Mouse (Mus musculus) CH12.LX (cell line): ENCODE data around the gene Dnah5. TPM values are rescaled to one million over a fixed set of nuclear protein-coding genes. Genes with fewer than 3 reads are reported as not detected.

ENCODE experiments used
- DNase-seq: peaks from one replicate; pipeline ENCODE4 v3.0.0-alpha.2; 2013; ENCODE audit errors: extremely low read depth
- H3K27ac ChIP-seq: 2 replicates; pipeline ENCODE4 v1.5.1; 2012; ENCODE audit warnings: low read depth, mild to moderate bottlenecking, control low read depth, moderate library complexity; ENCODE audit not compliant: insufficient read depth
- H3K27me3 ChIP-seq: replicated peaks from 2 replicates; pipeline ENCODE3; 2012; ENCODE audit warnings: inconsistent platforms
- H3K36me3 ChIP-seq, 2 experiments: replicated peaks in 1 of 2; 2 replicates each; pipeline versions ENCODE3 to v1.6.1; 2012; ENCODE audit warnings: inconsistent platforms in 1 of 2, low read length in 1 of 2, mild to moderate bottlenecking in 1 of 2, mixed read lengths in 1 of 2, moderate library complexity in 1 of 2; ENCODE audit not compliant: control insufficient read depth in 1 of 2, insufficient read depth in 1 of 2
- H3K4me1 ChIP-seq, 2 experiments: 2 replicates each; pipeline ENCODE4 v1.6.1; 2012; ENCODE audit warnings: inconsistent platforms in 1 of 2, moderate library complexity in 1 of 2; ENCODE audit not compliant: insufficient read depth in 2 of 2, control insufficient read depth in 1 of 2
- H3K4me2 ChIP-seq: 2 replicates; pipeline ENCODE4 v1.6.1; 2012; ENCODE audit warnings: low read depth, mild to moderate bottlenecking, control low read depth; ENCODE audit not compliant: poor library complexity, insufficient read depth, severe bottlenecking
- H3K4me3 ChIP-seq, 3 experiments: fragments of 150-350 bp in 1 of 3; sonication (generic) in 1 of 3; replicated peaks in 1 of 3; 2 replicates each; pipeline versions ENCODE3 to v1.5.1; 2011 to 2012; ENCODE audit warnings: low read depth in 2 of 3, low read length in 2 of 3, mild to moderate bottlenecking in 2 of 3, moderate library complexity in 2 of 3, control low read depth in 1 of 3, improper control_type of control experiment in 1 of 3, inconsistent platforms in 1 of 3, mixed read lengths in 1 of 3; ENCODE audit not compliant: poor library complexity in 1 of 3
- H3K79me2 ChIP-seq: replicated peaks from 2 replicates; pipeline ENCODE4 v1.6.1; 2012; ENCODE audit warnings: mild to moderate bottlenecking, moderate library complexity; ENCODE audit not compliant: control insufficient read depth, poor library complexity, insufficient read depth, severe bottlenecking; ENCODE audit errors: extremely low read depth
- H3K9ac ChIP-seq: 2 replicates; pipeline ENCODE4 v1.6.1; 2012; ENCODE audit warnings: low read depth, mild to moderate bottlenecking, control low read depth, moderate library complexity; ENCODE audit not compliant: insufficient read depth
- H3K9me3 ChIP-seq: replicated peaks from 2 replicates; pipeline ENCODE3; 2012; ENCODE audit warnings: low read length, inconsistent platforms, mixed read lengths
- CHD2 ChIP-seq: IDR thresholded peaks from 2 replicates; pipeline ENCODE4 v1.6.1; 2011; ENCODE audit warnings: low read length, improper control_type of control experiment
- EP300 ChIP-seq: IDR thresholded peaks from 2 replicates; pipeline ENCODE4 v1.6.1; 2011; ENCODE audit warnings: low read length, improper control_type of control experiment
- ETS1 ChIP-seq: conservative IDR thresholded peaks from 2 replicates; pipeline ENCODE4 v1.6.1; 2012; ENCODE audit warnings: low read depth, mild to moderate bottlenecking, inconsistent platforms, low read length, improper control_type of control experiment, moderate library complexity
- HCFC1 ChIP-seq: IDR thresholded peaks from 2 replicates; pipeline ENCODE4 v1.6.1; 2012; ENCODE audit warnings: low read depth, mild to moderate bottlenecking, inconsistent platforms, low read length, improper control_type of control experiment
- IRF4 ChIP-seq: IDR thresholded peaks from 2 replicates; pipeline ENCODE4 v1.6.1; 2014; ENCODE audit warnings: low read depth, mild to moderate bottlenecking, inconsistent platforms, low read length, improper control_type of control experiment
- KAT2A ChIP-seq: IDR thresholded peaks from 2 replicates; pipeline ENCODE4 v1.6.1; 2012; ENCODE audit warnings: low read length, improper control_type of control experiment, inconsistent platforms; ENCODE audit not compliant: insufficient replicate concordance
- MAFK ChIP-seq: IDR thresholded peaks from 2 replicates; pipeline ENCODE4 v1.6.1; 2011; ENCODE audit warnings: low read length, improper control_type of control experiment; ENCODE audit not compliant: insufficient replicate concordance
- MAX ChIP-seq: IDR thresholded peaks from 2 replicates; pipeline ENCODE4 v1.6.1; 2011; ENCODE audit warnings: low read length, improper control_type of control experiment
- MAZ ChIP-seq: IDR thresholded peaks from 2 replicates; pipeline ENCODE4 v1.6.1; 2012; ENCODE audit warnings: low read depth, mild to moderate bottlenecking, inconsistent platforms, low read length, improper control_type of control experiment, moderate library complexity
- MEF2A ChIP-seq: IDR thresholded peaks from 2 replicates; pipeline ENCODE4 v1.6.1; 2014; ENCODE audit warnings: low read depth, mild to moderate bottlenecking, inconsistent platforms, low read length, improper control_type of control experiment, borderline replicate concordance
- MXI1 ChIP-seq: IDR thresholded peaks from 2 replicates; pipeline ENCODE4 v1.6.1; 2011; ENCODE audit warnings: mild to moderate bottlenecking, low read depth, low read length, improper control_type of control experiment
- PAX5 ChIP-seq: IDR thresholded peaks from 2 replicates; pipeline ENCODE4 v1.6.1; 2012; ENCODE audit warnings: low read length, inconsistent platforms, mixed read lengths
- POLR2A ChIP-seq: IDR thresholded peaks from 2 replicates; pipeline ENCODE4 v1.6.1; 2011; ENCODE audit warnings: low read depth, mild to moderate bottlenecking, improper control_type of control experiment, low read length
- POLR2AphosphoS2 ChIP-seq: IDR thresholded peaks from 2 replicates; pipeline ENCODE4 v1.6.1; 2011; ENCODE audit warnings: low read depth, low read length, improper control_type of control experiment
- RAD21 ChIP-seq: IDR thresholded peaks from 2 replicates; pipeline ENCODE4 v1.6.1; 2011; ENCODE audit warnings: low read depth, mild to moderate bottlenecking, low read length, improper control_type of control experiment, moderate library complexity
- SIN3A ChIP-seq: IDR thresholded peaks from 2 replicates; pipeline ENCODE4 v1.6.1; 2012; ENCODE audit warnings: low read length, improper control_type of control experiment, inconsistent platforms
- SMC3 ChIP-seq: IDR thresholded peaks from 2 replicates; pipeline ENCODE4 v1.6.1; 2011; ENCODE audit warnings: low read depth, low read length, improper control_type of control experiment
- TBP ChIP-seq: conservative IDR thresholded peaks from 2 replicates; pipeline ENCODE4 v1.6.1; 2011; ENCODE audit warnings: low read depth, low read length, improper control_type of control experiment
- USF1 ChIP-seq: IDR thresholded peaks from 2 replicates; pipeline ENCODE4 v1.6.1; 2014; ENCODE audit warnings: low read depth, mild to moderate bottlenecking, inconsistent platforms, low read length, improper control_type of control experiment
- ZC3H11A ChIP-seq: IDR thresholded peaks from 2 replicates; pipeline ENCODE4 v1.6.1; 2012; ENCODE audit warnings: low read depth, mild to moderate bottlenecking, inconsistent platforms, low read length, improper control_type of control experiment
- ZNF384 ChIP-seq: IDR thresholded peaks from 2 replicates; pipeline ENCODE4 v1.6.1; 2012; ENCODE audit warnings: low read depth, low read length, improper control_type of control experiment, inconsistent platforms
- dilution Hi-C: fragments of 300-500 bp; cut with MboI; formaldehyde crosslinking; loops from 2 replicates; pipeline ENCODE4 v1.14.3; 2020; ENCODE audit warnings: low sequenced_read_pairs; ENCODE audit not compliant: extremely low pct_unique_long_range_greater_than_20kb, extremely low pct_ligation_motif_present
- in situ Hi-C: fragments of 300-500 bp; cut with MboI; formaldehyde crosslinking; loops from 3 replicates; pipeline ENCODE4 v1.14.3; 2019; ENCODE audit warnings: low sequenced_read_pairs, low pct_ligation_motif_present, low pct_unique_long_range_greater_than_20kb, mixed read lengths
- polyA plus RNA-seq: library from polyadenylated mRNA; unstranded; fragments of >175 nt; gene quantifications from 2 replicates; pipeline ENCODE4 v1.2.1, GENCODE M21; 2012; ENCODE audit warnings: low read depth; ENCODE audit not compliant: insufficient read length
- total RNA-seq, 2 experiments: library from RNA; depleted of rRNA; stranded (reverse); fragments of 300-350 nt in 1 of 2; fragments of >200 nt in 1 of 2; gene quantifications; 2 replicates each; pipeline ENCODE4 v1.2.3; 2012 to 2014

Gene Dnah5
- total and polyA plus RNA-seq, 3 experiments = under 0.01 to 0.01 TPM; not detected in 1

DNA sequence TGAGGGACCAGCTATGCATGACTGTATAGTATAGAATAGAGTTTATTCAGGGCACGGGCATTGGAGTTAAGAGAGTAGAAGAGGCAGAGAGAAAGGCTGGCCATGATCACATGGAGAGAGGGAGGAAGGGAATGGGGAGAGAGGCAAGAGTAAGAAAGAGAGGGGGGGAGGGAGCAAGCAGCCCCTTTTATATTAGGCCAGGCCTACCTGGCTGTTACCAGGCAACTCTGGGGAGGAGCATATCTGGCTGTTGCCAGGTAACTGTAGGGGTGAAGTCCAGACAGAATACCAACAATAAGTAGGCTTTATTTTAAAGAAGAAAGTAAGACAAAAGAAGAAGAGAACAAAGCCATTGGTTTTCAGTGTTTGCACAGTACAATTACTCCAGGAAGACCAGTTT lies 194.9 kb downstream of the Dnah5 start:
- dilution Hi-C loops (no loop called here), in situ Hi-C loops (no loop called here)
- Histone ChIP-seq H3K36me3 (no peaks in the 10 kb centered on the region), H3K79me2 (no peaks in the 10 kb centered on the region), H3K27ac (no peak overlapping the region), H3K9ac (no peak overlapping the region), H3K4me2 (no peak overlapping the region), H3K9me3 (peaks cover 62% of the 10 kb centered on the region), H3K4me1 (no peaks in the 10 kb centered on the region), H3K4me3 (no peak overlapping the region), H3K27me3 (no peaks in the 10 kb centered on the region)
- TF ChIP-seq SIN3A (no peak), MAFK (no peak), CHD2 (no peak), ZC3H11A (no peak), POLR2A (no peak), KAT2A (no peak), HCFC1 (no peak), USF1 (no peak), MEF2A (no peak), EP300 (no peak), PAX5 (no peak), MAZ (no peak), ETS1 (no peak), ZNF384 (no peak), RAD21 (no peak), SMC3 (no peak), MAX (no peak), TBP (no peak), MXI1 (no peak), IRF4 (no peak)
- no peak for DNase-seq

- no peak overlapping the region for H3K4me3 ChIP-seq
- H3K36me3 ChIP-seq = no peaks in the 10 kb centered on the region
- H3K9ac ChIP-seq = no peak overlapping the region
- in situ Hi-C loops = no loop called here
- no peaks in the 10 kb centered on the region for H3K27me3 ChIP-seq
- peaks cover 67% of the 10 kb centered on the region for H3K9me3 ChIP-seq
- DNase-seq = no peak
- no peak for TF ChIP-seq USF1
- TF ChIP-seq ETS1 = no peak
- no peak for TF ChIP-seq POLR2AphosphoS2
- no peaks in the 10 kb centered on the region for H3K4me1 ChIP-seq
- H3K27ac ChIP-seq = no peak overlapping the region
- dilution Hi-C loops = no loop called here
- no peak overlapping the region for H3K4me2 ChIP-seq
- H3K79me2 ChIP-seq = no peaks in the 10 kb centered on the region
These were observed 195.7 kb downstream of the Dnah5 start for GRCm38 (mm10) chr15:28399258-28399657.
